In the genomic region with DNA sequence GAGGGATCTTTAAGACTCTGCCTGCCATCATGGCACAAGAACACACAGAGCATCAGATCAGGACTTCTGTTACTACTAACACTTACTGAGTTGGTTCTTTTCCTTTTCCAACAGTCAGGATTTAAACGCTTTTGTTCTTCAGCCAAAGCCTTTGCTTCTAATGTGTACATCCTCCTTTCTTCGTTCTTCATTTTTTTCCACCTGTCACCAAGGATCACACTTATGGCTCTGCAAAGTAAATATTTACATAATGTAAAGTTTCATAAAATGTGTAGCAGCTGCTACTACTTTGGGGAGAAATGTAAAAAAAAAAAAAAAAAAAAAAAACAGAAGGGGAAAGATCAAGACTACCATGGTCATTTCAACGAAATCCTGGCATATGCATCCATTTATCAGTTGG, we compare ENCODE assay signal across 21 mouse cellular contexts.
"Had no signal": no experiment of that assay in that cellular context is flagged by ENCODE, and none has a peak within 500 bp of the region (broad histone marks: within the 10 kb centered on the region; RNA-seq: fewer than 3 reads in every experiment).

No protein-coding gene starts in this region.

- ATAC-seq: liver, embryonic 12.5 days; midbrain, embryonic 16.5 days had no signal

- H3K9me3 ChIP-seq: liver, embryonic 12.5 days; midbrain, embryonic 10.5 days; midbrain, embryonic 12.5 days; neural tube, embryonic 13.5 days; neural tube, embryonic 15.5 days; stomach, embryonic 15.5 days had no signal

- H3K4me1 ChIP-seq: midbrain, embryonic 10.5 days; midbrain, embryonic 12.5 days; neural tube, embryonic 13.5 days; stomach, embryonic 15.5 days had no signal

- H3K9ac ChIP-seq: liver, embryonic 12.5 days; liver, embryonic 14.5 days; midbrain, embryonic 12.5 days; neural tube, embryonic 13.5 days; neural tube, embryonic 15.5 days; stomach, embryonic 15.5 days had no signal

- H3K4me3 ChIP-seq: liver, embryonic 12.5 days; midbrain, embryonic 10.5 days; midbrain, embryonic 12.5 days; myocyte; neural tube, embryonic 13.5 days; neural tube, embryonic 15.5 days; stomach, embryonic 15.5 days had no signal

- H3K4me2 ChIP-seq: liver, embryonic 12.5 days; midbrain, embryonic 12.5 days; neural tube, embryonic 13.5 days; neural tube, embryonic 15.5 days; stomach, embryonic 15.5 days had no signal

- H3K27ac ChIP-seq: liver, embryonic 12.5 days; liver, embryonic 14.5 days; midbrain, embryonic 10.5 days; midbrain, embryonic 12.5 days; neural tube, embryonic 13.5 days; neural tube, embryonic 15.5 days; stomach, embryonic 15.5 days; stomach, postnatal 0 days had no signal

- DNase-seq: lung, adult 2 months; lung, postnatal 14 days; lung, postnatal 4 days; midbrain, embryonic 14.5 days; retina, postnatal 1 day; right cerebral cortex, adult 18-20 months; right cerebral cortex, postnatal 25 days; right cerebral cortex, postnatal 4 days; thymus, adult 2 months; thymus, postnatal 25 days; thymus, postnatal 4 days had no signal

- H3K27me3 ChIP-seq: liver, embryonic 12.5 days; midbrain, embryonic 12.5 days; neural tube, embryonic 13.5 days; neural tube, embryonic 15.5 days; stomach, embryonic 15.5 days had no signal
